Mouse (Mus musculus) kidney, adult 18-20 months (tissue): ENCODE measurements around the gene Gabrb1.
A peak's percentile ranks its signal among the peaks of the same experiment; 100 is the strongest.

Experiments used
- DNase-seq: peaks from one replicate; pipeline ENCODE4 v3.0.0; 2021

Gabrb1 gene

DNA sequence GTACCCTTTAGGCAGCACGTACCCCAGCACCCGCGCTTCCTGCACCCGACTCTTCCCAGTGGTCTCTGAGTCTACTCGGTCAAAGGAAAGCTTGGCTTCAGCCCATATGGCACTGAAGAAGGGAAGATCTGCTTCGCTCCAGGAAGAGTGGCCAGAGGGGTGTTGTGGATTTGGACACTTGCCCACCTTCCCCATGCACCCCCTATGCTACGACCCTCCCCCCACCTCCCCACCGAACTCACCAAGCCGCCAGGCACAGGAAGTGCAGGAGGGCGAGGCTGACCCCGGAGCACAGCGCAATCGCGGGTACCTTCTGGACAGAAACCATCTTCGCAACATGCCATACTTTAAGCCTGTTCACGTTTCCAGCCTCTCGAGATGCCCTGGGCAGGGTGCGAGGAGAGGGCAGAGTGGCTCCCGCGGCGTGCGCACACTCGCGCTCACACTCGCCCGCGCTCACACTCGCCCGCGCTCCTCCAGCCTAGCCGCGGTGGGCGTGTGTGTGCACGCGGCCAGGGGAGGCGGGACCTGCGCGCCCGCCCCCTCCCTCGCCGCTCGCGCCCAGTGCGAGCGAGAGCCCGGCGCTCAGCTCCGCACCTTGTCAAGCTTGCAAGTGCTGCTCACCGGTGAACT lies at the start of gene Gabrb1:
Gabrb1 (plus strand) TSS at position 632 of the 633 bp plus-strand sequence.
- peak; percentile 15 for DNase-seq

DNA sequence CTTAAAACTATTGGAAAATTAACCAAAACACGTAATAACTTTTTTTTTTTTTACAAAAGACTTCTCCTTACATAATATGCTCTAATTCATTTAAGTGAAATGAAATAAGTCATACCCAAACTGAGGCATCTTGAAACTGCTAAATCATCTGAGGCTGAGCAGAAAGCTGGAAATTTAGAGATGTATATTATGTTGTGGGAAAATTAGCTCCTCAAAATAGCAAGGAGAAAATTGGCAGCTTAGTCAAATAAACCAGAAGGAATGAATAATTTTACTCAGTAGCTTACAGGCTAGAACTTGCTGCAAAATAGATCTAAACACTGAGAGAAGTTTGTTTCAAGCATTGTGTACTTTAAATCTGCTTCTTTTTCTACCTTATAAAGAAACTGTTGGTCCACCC lies 49.2 kb upstream of the Gabrb1 start:
- DNase-seq = no peak

DNA sequence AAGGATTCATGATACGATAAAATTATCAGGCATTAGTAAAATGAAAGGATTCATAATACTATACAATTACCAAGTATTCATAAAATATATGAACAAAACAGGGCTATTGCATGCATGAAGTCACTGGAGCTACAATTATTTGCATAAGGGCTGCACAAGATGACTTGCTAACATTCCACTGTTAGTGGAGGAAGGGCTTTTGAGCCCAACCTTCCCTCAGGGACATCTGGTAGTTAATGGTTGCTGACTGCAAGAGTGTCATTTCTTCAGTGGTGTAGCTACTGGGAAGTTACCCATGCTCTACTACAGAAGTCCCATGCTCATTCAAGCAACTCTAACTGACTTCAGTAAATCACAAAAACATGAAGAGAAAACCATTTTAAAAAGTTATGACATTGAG lies 43.6 kb upstream of the Gabrb1 start:
- no peak for DNase-seq

DNA sequence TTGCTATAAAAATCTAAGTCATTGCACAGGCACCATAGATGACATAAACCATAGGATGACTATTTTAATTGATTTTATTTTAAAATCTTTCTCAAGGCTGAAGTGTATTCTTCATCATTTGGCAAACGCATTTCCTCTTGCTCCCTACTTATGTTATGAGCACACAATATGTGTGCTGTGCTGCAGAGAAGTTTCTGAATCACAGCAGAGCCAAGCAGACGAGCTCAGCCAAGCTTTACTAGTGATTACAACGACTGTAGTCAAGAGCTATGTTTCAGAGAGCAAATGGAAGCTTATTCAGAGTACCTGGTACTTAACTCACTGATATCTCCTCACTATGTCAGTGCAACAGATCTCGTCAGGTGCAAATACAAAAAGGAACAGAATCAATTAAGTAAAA lies 41.2 kb upstream of the Gabrb1 start:
- no peak for DNase-seq

- DNase-seq = no peak
Measured at GRCm38 (mm10) chr5:71627820-71628219, 30.1 kb upstream of the Gabrb1 start.

DNA sequence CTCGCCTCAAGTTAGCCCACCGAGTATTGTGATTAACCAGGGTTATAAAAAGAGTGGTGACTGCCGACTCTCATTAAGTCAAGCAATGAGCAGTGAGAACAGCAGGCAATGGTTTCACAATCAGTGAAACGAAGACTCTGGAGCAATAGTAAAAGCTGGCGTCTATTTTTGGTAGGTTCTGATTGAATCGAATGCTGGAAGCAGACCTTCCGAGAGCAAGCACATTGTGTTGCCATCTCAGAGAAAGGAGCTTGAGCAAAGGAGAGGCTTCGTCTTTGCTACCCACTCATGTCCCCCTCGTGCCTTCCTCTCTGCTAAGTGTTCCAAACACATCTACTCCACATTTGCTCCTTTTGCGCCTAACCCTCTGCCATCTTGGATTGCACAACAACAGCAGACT lies 18.1 kb upstream of the Gabrb1 start:
- no peak for DNase-seq

DNA sequence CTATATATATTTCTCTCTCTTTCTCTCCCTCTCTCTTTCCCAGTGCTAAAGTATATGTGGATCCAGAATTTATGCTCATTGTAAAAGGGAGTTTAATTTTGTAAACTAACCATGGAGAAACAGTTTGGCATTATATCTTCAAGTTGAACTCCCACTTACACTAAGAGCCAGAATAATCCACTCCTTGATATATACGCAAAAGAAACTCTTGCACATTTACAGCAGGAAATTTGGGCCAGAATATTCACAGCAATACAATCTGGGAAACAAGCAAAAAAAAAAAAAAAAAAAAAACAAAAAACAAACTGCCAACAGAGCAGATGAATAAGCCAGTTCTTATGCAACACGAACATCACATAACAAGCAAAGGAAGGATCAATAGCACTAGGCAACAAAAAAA lies 9.8 kb upstream of the Gabrb1 start:
- DNase-seq = no peak

GRCm38 (mm10) chr5:71654056-71654455 lies 3.9 kb upstream of the Gabrb1 start:
- DNase-seq = no peak

DNA sequence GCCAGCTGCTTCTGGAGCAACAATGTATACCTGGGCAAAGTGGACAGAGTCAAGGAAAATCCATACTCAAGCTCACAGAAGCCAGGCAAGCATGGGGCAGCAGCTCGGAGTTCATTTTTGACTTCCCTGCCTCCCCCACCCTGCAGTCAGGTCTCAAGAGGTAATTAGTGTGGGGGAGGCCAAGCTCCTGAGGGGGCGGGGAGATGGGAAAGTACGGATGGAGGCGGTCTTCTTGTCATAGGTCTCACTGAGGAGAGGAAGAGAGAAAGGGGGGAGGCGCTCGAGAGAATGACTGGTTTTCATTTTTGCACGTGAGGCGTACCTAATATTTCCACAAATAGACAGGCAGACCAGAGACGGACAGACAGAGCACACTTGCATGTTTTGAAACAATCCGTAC lies 1.1 kb upstream of the Gabrb1 start:
- DNase-seq = no peak

- DNase-seq = peak; percentile 13
Measured at GRCm38 (mm10) chr5:71658115-71658497, 193 bp downstream of the Gabrb1 start, which contains the start of gene Gabra4. TSS of gene Gabra4 (minus strand) at chr5:71658308.

DNA sequence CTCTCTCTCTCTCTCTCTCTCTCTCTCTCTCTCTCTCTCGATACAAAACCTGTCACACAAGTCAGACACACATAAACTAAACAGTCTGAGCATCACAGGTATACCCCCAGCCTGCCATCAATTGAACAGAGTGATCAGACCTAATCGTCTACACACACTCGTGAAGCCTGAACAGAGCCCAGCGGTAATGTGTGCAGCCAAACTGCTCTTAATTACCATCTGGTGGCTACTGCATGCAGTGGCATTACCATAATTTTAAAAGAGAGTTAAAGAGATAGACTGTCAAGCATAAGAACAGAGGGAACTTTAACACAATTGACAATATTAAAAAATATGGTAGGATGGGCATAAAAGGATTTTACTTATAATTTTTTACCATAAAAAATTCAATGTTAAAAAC lies 7.7 kb downstream of the Gabrb1 start:
- DNase-seq = no peak

DNA sequence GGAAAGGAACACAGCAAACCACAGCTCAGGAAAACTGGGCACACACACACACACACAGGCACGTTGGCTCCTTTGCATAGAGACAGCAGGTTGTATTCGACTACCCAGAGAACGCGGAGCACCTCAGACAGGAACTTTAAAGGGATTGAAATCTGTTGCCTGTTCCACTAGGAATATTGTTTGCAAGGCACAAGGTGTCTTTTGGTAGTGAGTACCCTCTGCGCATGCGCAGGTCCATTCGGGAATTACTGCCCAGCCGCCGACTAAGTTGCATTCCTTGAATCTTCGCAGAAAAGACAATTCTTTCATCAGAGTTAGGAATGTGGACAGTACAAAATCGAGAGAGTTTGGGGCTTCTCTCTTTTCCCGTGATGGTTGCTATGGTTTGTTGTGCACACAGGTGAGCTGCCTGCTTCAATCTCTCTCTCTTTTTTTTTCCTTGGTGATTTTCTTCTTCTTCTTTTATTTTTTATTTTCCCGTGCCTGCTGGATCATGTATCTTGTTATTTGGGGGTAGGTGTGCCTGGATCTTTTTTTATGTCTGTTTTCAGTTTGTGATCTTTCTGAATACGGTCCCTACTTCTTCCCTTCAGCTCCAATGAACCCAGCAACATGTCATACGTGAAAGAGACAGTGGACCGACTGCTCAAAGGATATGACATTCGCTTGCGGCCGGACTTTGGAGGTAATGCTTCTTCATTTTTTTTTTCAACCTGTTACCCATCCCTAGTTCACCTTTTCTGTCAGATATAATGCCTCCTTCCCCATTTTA lies 42.0 kb downstream of the Gabrb1 start:
- peak; percentile 20 for DNase-seq

- peak; percentile 8 for DNase-seq
Measured at GRCm38 (mm10) chr5:71700468-71701272, 42.8 kb downstream of the Gabrb1 start.

DNA sequence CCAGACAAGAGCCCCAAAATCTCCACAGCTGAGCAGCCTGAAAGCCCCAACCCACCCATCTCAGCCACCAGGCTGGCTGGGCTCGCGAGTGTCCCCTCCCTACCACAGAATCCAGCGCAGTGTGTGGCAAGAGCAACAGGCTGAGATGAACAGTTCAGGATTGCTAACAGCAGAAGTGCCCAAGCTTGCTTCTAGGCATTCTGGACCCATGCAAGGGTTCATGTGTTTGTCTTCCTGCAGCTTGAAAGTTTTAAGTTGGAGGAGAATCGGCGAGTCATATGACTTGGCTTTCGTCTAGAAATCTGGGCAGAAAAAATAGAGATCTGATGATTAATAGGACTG lies 43.3 kb downstream of the Gabrb1 start:
- no peak for DNase-seq

DNA sequence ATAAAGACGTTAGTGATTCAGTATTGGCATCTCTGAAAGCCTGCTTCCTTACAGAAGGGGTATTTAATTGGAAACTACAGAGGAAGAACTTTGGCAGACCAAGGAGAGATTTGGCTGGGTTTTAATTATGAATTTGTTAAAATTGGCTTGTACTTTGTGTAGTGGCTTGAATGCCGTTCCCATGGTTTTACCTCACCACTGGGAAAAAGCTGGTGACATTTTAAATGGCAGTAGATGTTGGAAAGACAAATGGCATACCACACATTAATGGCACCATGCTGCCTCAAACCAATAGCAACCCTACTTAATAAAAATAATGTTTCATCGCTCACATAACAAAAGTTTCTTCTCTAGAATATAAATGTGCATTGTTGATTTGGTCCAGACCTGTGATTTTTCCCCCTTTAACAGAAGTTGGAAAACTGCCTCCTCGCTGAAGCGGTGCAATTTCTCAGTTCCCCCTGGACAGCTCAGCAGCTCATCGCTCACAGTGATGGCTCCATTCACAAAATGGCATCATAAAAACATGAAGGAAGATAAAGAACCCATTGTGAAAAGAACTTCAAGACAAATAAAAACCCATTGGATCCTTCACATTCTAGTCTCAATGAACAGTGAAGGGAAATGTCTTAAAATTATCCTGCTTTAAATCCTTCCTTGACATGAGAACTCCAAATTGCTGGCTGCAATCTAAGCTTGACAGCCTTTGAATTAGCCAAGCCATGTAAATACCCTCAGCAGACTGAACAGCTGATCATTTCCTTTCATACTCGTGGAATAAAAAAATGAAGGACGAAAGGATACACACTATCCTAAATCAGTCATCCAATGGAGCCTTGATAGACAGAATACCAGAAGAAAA lies 75.2 kb downstream of the Gabrb1 start:
- no peak for DNase-seq

DNA sequence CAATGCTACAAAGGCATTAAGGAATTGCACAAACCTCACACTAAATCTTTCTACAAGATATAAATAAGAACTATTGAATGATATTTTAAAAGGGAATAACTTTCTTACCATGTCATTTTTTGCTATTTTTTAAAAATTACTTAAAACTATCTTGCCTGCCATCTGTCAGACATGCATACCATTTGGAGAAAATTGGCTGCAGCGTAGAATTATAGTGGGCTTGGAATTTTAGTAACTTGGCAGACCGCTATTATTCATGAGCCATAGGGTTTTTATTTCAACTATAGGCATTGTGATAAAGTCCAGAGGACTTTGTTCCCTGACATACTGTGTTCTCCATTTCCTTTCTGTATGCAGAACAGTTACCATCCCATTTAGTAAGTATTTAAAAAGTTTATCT lies 89.5 kb downstream of the Gabrb1 start:
- DNase-seq = no peak

DNA sequence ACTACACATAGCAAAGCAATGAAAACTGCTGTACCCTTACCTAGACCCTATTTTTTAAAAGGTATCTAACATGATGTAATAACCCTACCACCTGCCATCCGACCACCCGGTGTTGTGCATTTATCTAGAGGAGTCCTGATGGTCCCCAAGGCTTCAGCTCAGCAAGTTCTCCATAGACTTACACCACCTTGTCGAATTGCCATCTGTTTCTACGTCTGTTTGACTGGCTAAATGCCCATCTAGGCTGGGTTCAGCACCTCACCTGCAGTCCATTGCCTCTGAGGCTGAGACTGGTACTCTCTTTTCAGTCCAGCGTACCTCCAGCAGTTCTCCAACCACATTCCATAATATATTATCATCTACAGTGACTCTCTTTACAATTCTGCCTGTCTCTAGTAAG lies 96.1 kb downstream of the Gabrb1 start:
- DNase-seq = no peak

- no peak for DNase-seq
Measured at GRCm38 (mm10) chr5:71761105-71761504, 103.2 kb downstream of the Gabrb1 start.

DNA sequence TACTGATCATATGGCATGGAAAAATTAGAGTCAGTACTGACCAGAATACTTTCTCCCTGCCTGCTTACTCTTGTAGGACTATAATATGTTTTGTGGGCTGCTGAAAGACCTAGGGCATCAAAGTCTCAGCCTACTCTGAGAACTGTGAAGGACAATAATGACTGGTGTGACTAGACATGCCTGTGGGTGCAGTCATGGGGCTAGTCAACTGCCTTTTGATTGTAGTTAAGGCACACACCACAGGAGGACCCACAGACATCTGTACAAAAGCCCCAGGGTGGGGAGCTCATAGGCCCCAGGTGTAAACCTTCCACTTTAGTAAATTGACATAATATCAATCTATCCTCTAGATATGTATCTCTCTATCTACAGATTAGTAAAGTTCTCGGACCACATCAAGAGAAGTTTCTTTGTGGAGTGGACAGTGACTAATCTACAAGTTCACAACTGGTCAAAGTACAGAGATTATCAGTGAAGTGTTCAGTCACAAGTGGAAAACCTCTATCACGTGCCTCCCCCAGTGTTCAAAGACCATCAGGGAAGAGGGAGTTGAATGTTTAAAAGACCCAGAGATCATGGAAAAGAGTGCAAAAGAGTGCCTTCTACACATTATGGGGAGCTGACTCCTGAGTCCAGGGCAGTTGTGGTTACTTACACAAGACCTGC lies 123.7 kb downstream of the Gabrb1 start:
- DNase-seq = no peak

- DNase-seq = no peak
Measured at GRCm38 (mm10) chr5:71822862-71823261, 164.9 kb downstream of the Gabrb1 start.

- no peak for DNase-seq
Measured at GRCm38 (mm10) chr5:71828342-71828741, 170.4 kb downstream of the Gabrb1 start.

- DNase-seq = no peak
Measured at GRCm38 (mm10) chr5:71828996-71829395, 171.1 kb downstream of the Gabrb1 start.
